Mouse (Mus musculus) pancreas, adult 10 weeks (tissue): ENCODE data around the gene Cdr2. TPM values are rescaled to one million over a fixed set of nuclear protein-coding genes. Genes with fewer than 3 reads are reported as not detected.

Experiments used
- polyA plus RNA-seq: library from polyadenylated mRNA; stranded (reverse); fragments of 350-450 nt; fragmentation: Illumina TruSeq; extraction: RNeasy Lipid Tissue Mini Kit (QIAGEN cat#74804); gene quantifications from one replicate; pipeline ENCODE4 v1.2.3, GENCODE M21; 2015; ENCODE audit warnings: low read depth, low replicate concordance; ENCODE audit not compliant: insufficient read depth

The Cdr2 gene
- polyA plus RNA-seq, result 6.9 TPM

GRCm38 (mm10) chr7:120982200-120982841, at the start of gene Cdr2, which contains the start of gene Mfsd13b:
Gene Cdr2 (minus strand): TSS chr7:120982312.
Gene Mfsd13b (plus strand): TSS chr7:120982509.

DNA sequence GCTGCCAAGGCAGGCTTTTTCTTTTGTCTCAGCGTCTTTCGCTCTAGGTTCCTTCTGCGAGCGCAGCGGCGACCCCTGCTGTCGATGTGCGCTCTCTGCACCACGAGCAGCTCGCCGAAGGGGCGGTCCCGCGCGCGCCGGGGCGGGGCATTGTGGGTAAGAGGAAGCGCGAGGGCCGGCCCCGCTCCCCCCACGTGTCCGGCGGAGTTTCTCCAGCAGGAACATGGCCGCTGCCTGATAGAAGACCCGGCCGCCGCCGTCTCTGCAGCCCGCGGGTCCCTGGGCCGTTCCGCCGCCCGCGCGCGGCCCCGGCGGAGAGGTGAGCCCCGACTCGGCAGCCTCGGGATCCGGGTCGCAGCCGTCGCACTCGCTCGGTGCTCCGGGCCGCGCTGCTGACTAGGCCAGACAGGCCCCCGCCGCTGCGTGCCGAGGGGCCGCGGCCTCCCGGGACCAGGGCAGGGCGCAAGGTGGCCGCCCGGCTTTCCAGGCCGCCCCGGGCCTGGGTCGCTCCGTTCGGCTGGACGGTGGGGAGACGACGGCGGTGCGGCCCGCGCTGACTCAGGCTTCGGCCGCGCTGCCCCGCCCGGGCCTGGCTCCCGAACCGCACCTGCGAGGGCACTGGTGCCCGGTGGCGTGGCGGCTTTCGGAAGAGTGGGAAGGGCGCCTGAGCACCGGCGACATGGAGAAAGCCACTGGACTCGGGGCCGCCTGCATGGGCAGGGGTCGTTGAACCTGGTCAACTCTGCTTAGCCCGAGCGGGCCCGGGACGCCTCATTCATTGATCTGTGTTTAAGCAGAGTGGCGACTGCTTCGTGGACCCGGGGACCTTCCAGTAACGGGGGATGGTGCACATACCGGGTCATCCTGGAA, 64.3 kb downstream of the Cdr2 start, which contains the start of gene Polr3e:
Gene Polr3e (plus strand): TSS at position 153 of the 870 bp plus-strand sequence.

Other genes with a start within 250 kb of the Cdr2 start
- 4.8 TPM for gene Vwa3a, start 243.0 kb downstream of the Cdr2 start, polyA plus RNA-seq
- gene Gm5737, start 169.9 kb downstream of the Cdr2 start, polyA plus RNA-seq, result not detected
- 11.0 TPM for gene Eef2k, start 139.5 kb downstream of the Cdr2 start, polyA plus RNA-seq
- gene Polr3e, start 64.6 kb downstream of the Cdr2 start, polyA plus RNA-seq, result 3.8 TPM
- 0.90 TPM for gene Mfsd13b, start 197 bp upstream of the Cdr2 start, polyA plus RNA-seq
- gene Mettl9, start 52.1 kb upstream of the Cdr2 start, polyA plus RNA-seq, result 17.6 TPM
- gene Igsf6, start 92.3 kb upstream of the Cdr2 start, polyA plus RNA-seq, result 0.74 TPM
- gene Otoa, start 99.3 kb upstream of the Cdr2 start, polyA plus RNA-seq, result 0.31 TPM